Mouse (Mus musculus) heart, postnatal 14 days (tissue): Measurements from ENCODE around the gene Cyp26b1. TPM values are rescaled to one million over a fixed set of nuclear protein-coding genes. Genes with fewer than 3 reads are reported as not detected.

Experiments used
- DNase-seq, 2 experiments: peaks; one replicate each; pipeline ENCODE4 v3.0.0; 2021 to 2022
- intact Hi-C: fragments of 180-260 bp; cut with DNase I; formaldehyde crosslinking; loops from one replicate; pipeline ENCODE4 v1.15.1; 2025
- total RNA-seq, 2 experiments: library from RNA; stranded (reverse); gene quantifications; 2 replicates each; pipeline ENCODE4 v1.2.3; 2021

The Cyp26b1 gene
- total RNA-seq, 2 experiments from 2014 or later = 2.1 to 2.7 TPM

- DNase-seq = peak; percentile 54 to 56
- intact Hi-C loops = loop anchor here (2.0 to 5.0 kb wide), 3 partner anchors 182 to 324 kb away; no protein-coding TSS in a partner anchor
Measured at GRCm38 (mm10) chr6:84588221-84588894, 5.3 kb downstream of the Cyp26b1 start.

GRCm38 (mm10) chr6:84587471-84588101 is 6.1 kb downstream of the Cyp26b1 start:
- intact Hi-C loops = loop anchor here (2.0 to 5.0 kb wide), 3 partner anchors 181 to 325 kb away; no protein-coding TSS in a partner anchor
- peak; percentile 69 to 71 for DNase-seq

GRCm38 (mm10) chr6:84586551-84587200 is 7.0 kb downstream of the Cyp26b1 start:
- DNase-seq = no peak
- intact Hi-C loops = loop anchor here (5.0 kb wide), 2 partner anchors 264 to 326 kb away; no protein-coding TSS in a partner anchor

GRCm38 (mm10) chr6:84585686-84586300 is 7.9 kb downstream of the Cyp26b1 start:
- intact Hi-C loops = loop anchor here (5.0 kb wide), 2 partner anchors 263 to 327 kb away; no protein-coding TSS in a partner anchor
- peak in 1 of 2 experiments; percentile 23 for DNase-seq

GRCm38 (mm10) chr6:84584783-84585685 is 8.7 kb downstream of the Cyp26b1 start:
- peak; percentile 79 to 85 for DNase-seq
- intact Hi-C loops = loop anchor here (5.0 kb wide), 2 partner anchors 263 to 327 kb away; no protein-coding TSS in a partner anchor

- DNase-seq = peak; percentile 26 to 42
- intact Hi-C loops = no loop called here
Measured at GRCm38 (mm10) chr6:84583841-84584782, 9.6 kb downstream of the Cyp26b1 start.

- intact Hi-C loops = no loop called here
- DNase-seq = peak; percentile 86 to 89
Measured at GRCm38 (mm10) chr6:84583371-84583770, 10.3 kb downstream of the Cyp26b1 start.

- intact Hi-C loops = no loop called here
- no peak for DNase-seq
Measured at GRCm38 (mm10) chr6:84582826-84583225, 10.9 kb downstream of the Cyp26b1 start.

- DNase-seq = no peak
- intact Hi-C loops = no loop called here
Measured at GRCm38 (mm10) chr6:84581833-84582445, 11.8 kb downstream of the Cyp26b1 start.

- DNase-seq = no peak
- intact Hi-C loops = no loop called here
Measured at GRCm38 (mm10) chr6:84580979-84581832, 12.5 kb downstream of the Cyp26b1 start.

- DNase-seq = no peak
- intact Hi-C loops = no loop called here
Measured at GRCm38 (mm10) chr6:84579508-84579907, 14.2 kb downstream of the Cyp26b1 start.

GRCm38 (mm10) chr6:84578928-84579327 is 14.8 kb downstream of the Cyp26b1 start:
- intact Hi-C loops = no loop called here
- peak in 1 of 2 experiments; percentile 52 for DNase-seq

GRCm38 (mm10) chr6:84577898-84578297 is 15.8 kb downstream of the Cyp26b1 start:
- intact Hi-C loops = no loop called here
- no peak for DNase-seq

- intact Hi-C loops = no loop called here
- DNase-seq = peak in 1 of 2 experiments; percentile 43
Measured at GRCm38 (mm10) chr6:84573905-84574660, 19.6 kb downstream of the Cyp26b1 start.

- intact Hi-C loops = no loop called here
- DNase-seq = no peak
Measured at GRCm38 (mm10) chr6:84570039-84570438, 23.7 kb downstream of the Cyp26b1 start.

- intact Hi-C loops = no loop called here
- DNase-seq = no peak
Measured at GRCm38 (mm10) chr6:84569590-84569989, 24.1 kb downstream of the Cyp26b1 start.
